Mouse (Mus musculus) liver, embryonic 12.5 days (tissue): ENCODE results near the gene Dclre1b. TPM values are rescaled to one million over a fixed set of nuclear protein-coding genes. Genes with fewer than 3 reads are reported as not detected.
"Not testable (repeated sequence)": the region's sequence is repeated elsewhere in the genome, so short reads cannot be mapped to it uniquely, and the experiment has no call there.

Experiments used
- ATAC-seq: fragments of 200-750 bp; cut with Nextera tagmentation; 2 replicates; pipeline ENCODE4 v1.8.0; 2017; ENCODE audit warnings: moderate number of reproducible peaks, mild to moderate bottlenecking, moderate library complexity
- H3K27ac ChIP-seq: fragments of 300-500 bp; sonication (generic); 2 replicates; pipeline ENCODE4 v1.5.1; 2016; ENCODE audit warnings: mild to moderate bottlenecking
- H3K27me3 ChIP-seq: fragments of 300-500 bp; sonication (generic); replicated peaks from 2 replicates; pipeline ENCODE4 v1.6.1; 2016; ENCODE audit warnings: mild to moderate bottlenecking, moderate library complexity
- H3K36me3 ChIP-seq: fragments of 300-500 bp; sonication (generic); 2 replicates; pipeline ENCODE4 v1.6.1; 2016; ENCODE audit warnings: mild to moderate bottlenecking, moderate library complexity
- H3K4me1 ChIP-seq: fragments of 300-500 bp; sonication (generic); 2 replicates; pipeline ENCODE4 v1.6.1; 2016
- H3K4me2 ChIP-seq: fragments of 300-500 bp; sonication (generic); 2 replicates; pipeline ENCODE4 v1.6.1; 2016; ENCODE audit warnings: mild to moderate bottlenecking, moderate library complexity
- H3K4me3 ChIP-seq: fragments of 300-500 bp; sonication (generic); 2 replicates; pipeline ENCODE4 v1.5.1; 2016; ENCODE audit warnings: mild to moderate bottlenecking, moderate library complexity
- H3K9ac ChIP-seq: fragments of 300-500 bp; sonication (generic); 2 replicates; pipeline ENCODE4 v1.6.1; 2016; ENCODE audit warnings: mild to moderate bottlenecking, moderate library complexity
- H3K9me3 ChIP-seq: fragments of 300-500 bp; sonication (generic); replicated peaks from 2 replicates; pipeline ENCODE4 v1.6.1; 2016; ENCODE audit warnings: mild to moderate bottlenecking, moderate library complexity
- WGBS: fragments of 180-500 bp; shearing (Covaris S2); methylation state at CpG from one replicate; pipeline ENCODE4 v1.1.7; 2016; ENCODE audit not compliant: insufficient replicate concordance; 5-methylcytosine and 5-hydroxymethylcytosine counted together
- polyA plus RNA-seq: library from polyadenylated mRNA; unstranded; fragments of >200 nt; fragmentation: Nextera tagmentation; extraction: Ambion mirVana; gene quantifications from 2 replicates; pipeline ENCODE4 v1.2.1, GENCODE M21; 2016

Gene Dclre1b
- polyA plus RNA-seq, 1 experiment from 2014 or later: 30.8 TPM

- Histone ChIP-seq H3K9me3 (no peaks in the 10 kb centered on the region), H3K27ac (no peak overlapping the region), H3K4me3 (no peak overlapping the region), H3K27me3 (no peaks in the 10 kb centered on the region), H3K36me3 (no peaks in the 10 kb centered on the region), H3K4me1 (peaks cover 19% of the 10 kb centered on the region), H3K4me2 (no peak overlapping the region), H3K9ac (no peak overlapping the region)
- WGBS: 86% methylated on average over 5 of the region's 5 CpGs
- ATAC-seq: no peak
These were observed 27.2 kb upstream of the Dclre1b start for GRCm38 (mm10) chr3:103836453-103836852.

GRCm38 (mm10) chr3:103835951-103836310, 26.7 kb upstream of the Dclre1b start:
- no peak overlapping the region for H3K9ac ChIP-seq
- WGBS: 74% methylated on average over 10 of the region's 10 CpGs
- H3K27me3 ChIP-seq: no peaks in the 10 kb centered on the region
- no peak overlapping the region for H3K4me2 ChIP-seq
- no peak for ATAC-seq
- no peak overlapping the region for H3K27ac ChIP-seq
- no peaks in the 10 kb centered on the region for H3K36me3 ChIP-seq
- H3K4me3 ChIP-seq: no peak overlapping the region
- no peaks in the 10 kb centered on the region for H3K9me3 ChIP-seq
- peaks cover 24% of the 10 kb centered on the region for H3K4me1 ChIP-seq

- Histone ChIP-seq H3K27ac (no peak overlapping the region), H3K4me1 (peaks cover 25% of the 10 kb centered on the region), H3K4me2 (no peak overlapping the region), H3K9me3 (no peaks in the 10 kb centered on the region), H3K4me3 (no peak overlapping the region), H3K27me3 (no peaks in the 10 kb centered on the region), H3K9ac (no peak overlapping the region), H3K36me3 (no peaks in the 10 kb centered on the region)
- 67% methylated on average over 6 of the region's 6 CpGs for WGBS
- ATAC-seq: no peak
These were observed 26.2 kb upstream of the Dclre1b start for GRCm38 (mm10) chr3:103835272-103835950.

- no peak for ATAC-seq
- WGBS: 86% methylated on average over 2 of the region's 2 CpGs
- Histone ChIP-seq H3K4me2 (no peak overlapping the region), H3K4me3 (no peak overlapping the region), H3K9me3 (no peaks in the 10 kb centered on the region), H3K9ac (no peak overlapping the region), H3K27me3 (no peaks in the 10 kb centered on the region), H3K27ac (no peak overlapping the region), H3K4me1 (peaks cover 25% of the 10 kb centered on the region), H3K36me3 (no peaks in the 10 kb centered on the region)
These were observed 24.8 kb upstream of the Dclre1b start for GRCm38 (mm10) chr3:103834001-103834400.

GRCm38 (mm10) chr3:103832426-103832825, 23.2 kb upstream of the Dclre1b start, which contains the start of gene Bcl2l15:
Bcl2l15 (plus strand) TSS chr3:103832601.
- ATAC-seq: peak; percentile 75
- Histone ChIP-seq H3K9me3 (no peaks in the 10 kb centered on the region), H3K36me3 (no peaks in the 10 kb centered on the region), H3K4me2 (peak within 1 kb of the TSS; percentile 38), H3K4me3 (no peak within 1 kb of the TSS), H3K27me3 (no peaks in the 10 kb centered on the region), H3K27ac (peak within 1 kb of the TSS; percentile 34; the same call in 1 of the 2 replicates), H3K9ac (peak within 1 kb of the TSS; percentile 19; the same call in 1 of the 2 replicates), H3K4me1 (peaks cover 25% of the 10 kb centered on the region)

- 78% methylated on average over 7 of the region's 7 CpGs for WGBS
- no peak overlapping the region for H3K9ac ChIP-seq
- no peak for ATAC-seq
These were observed 21.9 kb upstream of the Dclre1b start for GRCm38 (mm10) chr3:103831146-103831545.

GRCm38 (mm10) chr3:103830681-103831080, 21.4 kb upstream of the Dclre1b start:
- ATAC-seq, H3K4me3 ChIP-seq, H3K4me2 ChIP-seq, H3K27ac ChIP-seq, H3K9ac ChIP-seq, H3K36me3 ChIP-seq, H3K27me3 ChIP-seq, H3K9me3 ChIP-seq: not testable (repeated sequence)
- peaks cover 25% of the 10 kb centered on the region for H3K4me1 ChIP-seq
- 80% methylated on average over 1 of the region's 1 CpGs for WGBS

More at GRCm38 (mm10) chr3:103831146-103831545, 21.9 kb upstream of the Dclre1b start:
- peaks cover 25% of the 10 kb centered on the region for H3K4me1 ChIP-seq
- H3K27me3 ChIP-seq: no peaks in the 10 kb centered on the region
- H3K4me2 ChIP-seq: no peak overlapping the region
- no peak overlapping the region for H3K4me3 ChIP-seq
- no peaks in the 10 kb centered on the region for H3K9me3 ChIP-seq
- no peak overlapping the region for H3K27ac ChIP-seq
- no peaks in the 10 kb centered on the region for H3K36me3 ChIP-seq

GRCm38 (mm10) chr3:103829036-103829435, 19.8 kb upstream of the Dclre1b start:
- peaks cover 25% of the 10 kb centered on the region for H3K4me1 ChIP-seq
- H3K9ac ChIP-seq: no peak overlapping the region
- H3K9me3 ChIP-seq: no peaks in the 10 kb centered on the region
- H3K36me3 ChIP-seq: no peaks in the 10 kb centered on the region
- ATAC-seq: no peak
- no peak overlapping the region for H3K27ac ChIP-seq
- WGBS: 79% methylated on average over 3 of the region's 3 CpGs
- no peaks in the 10 kb centered on the region for H3K27me3 ChIP-seq
- no peak overlapping the region for H3K4me3 ChIP-seq
- no peak overlapping the region for H3K4me2 ChIP-seq

GRCm38 (mm10) chr3:103827548-103827947, 18.3 kb upstream of the Dclre1b start:
- H3K4me1 ChIP-seq: peaks cover 17% of the 10 kb centered on the region
- H3K9ac ChIP-seq: no peak overlapping the region
- peaks cover 12% of the 10 kb centered on the region for H3K36me3 ChIP-seq
- H3K4me2 ChIP-seq: no peak overlapping the region
- H3K27me3 ChIP-seq: no peaks in the 10 kb centered on the region
- H3K4me3 ChIP-seq: no peak overlapping the region
- ATAC-seq: no peak
- H3K9me3 ChIP-seq: no peaks in the 10 kb centered on the region
- no peak overlapping the region for H3K27ac ChIP-seq

GRCm38 (mm10) chr3:103810967-103811366, 1.7 kb upstream of the Dclre1b start:
- peak overlapping the region; percentile 75 for H3K4me2 ChIP-seq
- H3K36me3 ChIP-seq: peaks cover 62% of the 10 kb centered on the region
- ATAC-seq: no peak
- peak overlapping the region; percentile 88 for H3K9ac ChIP-seq
- WGBS: 61% methylated on average over 6 of the region's 6 CpGs
- peak overlapping the region; percentile 97 for H3K27ac ChIP-seq
- peak overlapping the region; percentile 96 for H3K4me3 ChIP-seq
- H3K27me3 ChIP-seq: no peaks in the 10 kb centered on the region
- H3K9me3 ChIP-seq: no peaks in the 10 kb centered on the region
- H3K4me1 ChIP-seq: peaks cover 47% of the 10 kb centered on the region

- Histone ChIP-seq H3K9ac (peak overlapping the region; percentile 88), H3K4me2 (peak overlapping the region; percentile 75), H3K27me3 (no peaks in the 10 kb centered on the region), H3K9me3 (no peaks in the 10 kb centered on the region), H3K27ac (peak overlapping the region; percentile 97), H3K4me3 (peak overlapping the region; percentile 96), H3K36me3 (peaks cover 64% of the 10 kb centered on the region), H3K4me1 (peaks cover 57% of the 10 kb centered on the region)
- under 1% methylated on average over 14 of the region's 14 CpGs for WGBS
- peak; percentile 62 for ATAC-seq
These were observed 531 bp upstream of the Dclre1b start for GRCm38 (mm10) chr3:103809799-103810150.

- Histone ChIP-seq H3K27me3 (no peaks in the 10 kb centered on the region), H3K4me2 (peak overlapping the region; percentile 35), H3K9me3 (no peaks in the 10 kb centered on the region), H3K4me1 (peaks cover 81% of the 10 kb centered on the region), H3K36me3 (peaks cover 67% of the 10 kb centered on the region), H3K4me3 (no peak overlapping the region), H3K9ac (0 out of 2 replicates have a peak overlapping the region, but pooled peaks have one; percentile 12), H3K27ac (peak overlapping the region; percentile 94)
- WGBS: 83% methylated on average over 1 of the region's 1 CpGs
- no peak for ATAC-seq
These were observed 3.6 kb downstream of the Dclre1b start for GRCm38 (mm10) chr3:103805671-103806070.

- Histone ChIP-seq H3K4me2 (0 out of 2 replicates have a peak overlapping the region, but pooled peaks have one; percentile 15), H3K9me3 (no peaks in the 10 kb centered on the region), H3K27me3 (no peaks in the 10 kb centered on the region), H3K4me1 (peaks cover 91% of the 10 kb centered on the region), H3K36me3 (peaks cover 67% of the 10 kb centered on the region), H3K9ac (peak overlapping the region; percentile 49), H3K4me3 (no peak overlapping the region), H3K27ac (peak overlapping the region; percentile 94)
- WGBS: 52% methylated on average over 8 of the region's 8 CpGs
- ATAC-seq: no peak
These were observed 6.4 kb downstream of the Dclre1b start for GRCm38 (mm10) chr3:103802861-103803260.
